Mouse (Mus musculus) fat pad, adult 2 months (tissue): ENCODE data around the gene Smtn.

ENCODE experiments used
- DNase-seq: peaks from one replicate; pipeline ENCODE4 v3.0.0-alpha.2; 2011; ENCODE audit warnings: low read depth, low spot score; ENCODE audit errors: extremely low read depth

Gene Smtn

DNA sequence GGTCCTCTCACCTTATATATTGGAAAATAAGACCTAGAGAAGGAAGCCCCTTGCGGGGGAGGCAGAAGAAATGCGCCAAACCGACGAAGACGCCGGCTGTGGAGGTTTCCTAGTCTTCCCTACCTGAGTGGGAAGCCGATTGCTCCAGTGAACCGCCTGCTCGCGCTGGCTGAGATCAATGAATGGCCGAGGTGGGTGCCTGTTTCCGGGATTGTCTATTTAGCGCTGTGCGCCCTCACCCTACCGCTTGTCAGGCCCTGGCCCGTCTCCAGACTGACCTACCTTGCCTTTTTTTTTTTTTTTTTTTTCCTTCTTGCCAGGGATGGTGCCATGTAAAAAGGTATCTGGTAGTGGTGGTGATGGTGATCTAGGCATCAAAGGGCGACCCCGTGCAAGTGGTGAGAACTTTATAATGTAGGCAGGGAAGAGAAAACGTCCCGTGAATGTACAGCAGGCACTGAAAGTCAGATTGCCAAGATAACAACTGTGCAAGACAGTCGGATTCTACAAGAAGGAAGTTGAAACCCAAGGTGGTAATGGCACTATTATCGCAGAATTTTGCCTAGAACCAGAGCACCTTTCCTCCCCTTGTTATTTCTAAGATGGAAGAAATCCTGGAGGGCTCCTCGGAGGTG lies at the start of gene Smtn:
Gene Smtn (minus strand): TSS at position 162 of the 635 bp plus-strand sequence.
- DNase-seq = no peak

DNA sequence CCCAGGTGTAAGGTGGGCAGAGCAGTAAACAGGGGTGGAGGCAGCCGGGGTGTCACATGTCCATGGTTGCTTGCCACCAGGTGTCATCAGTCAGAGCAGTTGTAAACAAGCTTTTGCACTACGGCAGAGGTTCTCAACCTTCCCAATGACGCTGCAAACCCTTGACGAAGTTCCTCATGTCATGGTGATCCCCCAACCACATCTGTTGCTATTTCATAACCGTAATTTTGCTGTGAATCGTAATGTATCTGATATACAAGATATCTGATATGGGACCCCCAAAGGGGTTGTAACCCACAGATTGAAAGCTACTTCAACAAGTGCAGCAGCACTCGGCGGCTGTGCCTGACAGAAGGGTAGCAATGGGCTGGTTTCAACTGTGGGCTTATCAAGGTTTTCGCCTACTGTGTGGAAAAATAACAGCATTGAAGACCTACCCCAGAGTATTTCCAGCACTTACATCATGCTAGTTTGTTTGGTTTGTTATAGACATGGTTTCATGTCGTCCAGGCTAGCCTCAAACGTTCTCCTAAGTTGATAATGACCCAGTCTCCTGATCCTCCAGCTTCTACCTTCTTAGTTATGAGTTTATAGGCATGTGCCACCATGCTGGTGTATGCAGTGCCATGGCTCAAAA lies 47.7 kb upstream of the Smtn start:
- no peak for DNase-seq

DNA sequence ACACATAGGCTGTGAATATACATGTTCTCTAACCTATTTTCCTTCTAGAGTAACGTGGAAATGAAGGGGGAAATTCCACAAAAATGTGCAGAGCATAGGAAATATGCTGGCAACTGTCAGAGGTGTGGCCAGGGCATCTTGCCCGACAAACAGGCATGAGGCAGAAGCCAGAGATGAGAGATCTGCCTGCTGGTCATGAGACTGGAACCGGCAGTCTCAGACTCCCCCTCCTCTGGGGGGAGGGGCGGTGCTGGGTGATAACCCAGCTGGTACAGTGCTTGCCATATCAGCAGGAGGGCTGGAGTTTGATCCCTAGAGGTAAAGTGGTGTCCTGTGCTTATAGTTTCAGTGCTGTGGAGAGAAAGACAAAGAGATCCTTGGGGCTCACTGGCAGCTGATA lies 46.9 kb upstream of the Smtn start:
- no peak for DNase-seq

DNA sequence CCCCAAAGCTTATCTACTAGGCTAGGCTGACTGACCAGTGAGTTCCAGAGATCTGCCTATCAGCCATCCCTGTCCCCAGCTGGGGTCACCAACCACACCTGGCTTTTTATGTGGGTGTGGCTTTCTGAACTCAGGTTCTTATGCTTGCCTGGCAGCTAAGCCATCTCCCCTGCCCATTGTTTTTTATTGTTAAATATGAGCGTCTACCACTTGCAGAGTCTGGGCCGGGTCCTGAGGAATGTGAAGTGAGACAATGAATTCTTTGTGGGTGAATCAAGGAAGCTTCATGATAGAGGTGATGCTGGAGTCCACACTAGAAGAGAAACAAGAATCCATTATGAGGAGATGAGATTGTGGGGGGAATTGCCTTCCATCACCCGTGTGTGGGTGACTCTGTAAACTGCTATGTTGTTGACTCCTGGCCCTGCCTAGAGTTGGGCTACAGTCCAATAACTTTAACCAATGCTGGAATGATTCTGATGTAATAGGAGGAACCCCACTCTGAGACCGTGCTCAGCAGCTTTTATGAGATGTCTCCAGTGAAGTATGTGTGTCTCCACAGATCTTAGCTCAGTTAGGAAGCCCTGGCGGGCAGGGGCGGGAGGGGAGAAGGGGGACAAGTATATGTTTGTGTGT lies 45.7 kb upstream of the Smtn start:
- DNase-seq = no peak

DNA sequence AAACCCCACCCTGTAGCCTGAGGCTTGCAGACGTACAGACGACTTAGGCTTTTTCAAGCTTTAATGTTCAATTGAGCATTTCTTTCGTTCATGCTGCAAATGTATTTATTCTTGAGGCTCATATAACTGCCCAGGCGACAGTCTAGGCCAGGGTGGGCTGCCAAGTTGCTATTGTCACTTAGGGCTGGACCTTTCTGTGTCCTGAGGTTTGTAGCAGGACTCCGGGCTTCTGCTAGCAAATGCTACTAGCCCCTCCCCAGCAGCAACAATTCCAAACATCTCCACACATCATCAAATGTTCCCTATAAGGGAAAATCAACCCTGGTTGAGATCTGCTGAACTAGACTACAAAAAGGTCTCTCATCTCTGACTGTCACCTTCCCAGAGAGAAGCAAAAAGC lies 42.7 kb upstream of the Smtn start:
- no peak for DNase-seq

DNA sequence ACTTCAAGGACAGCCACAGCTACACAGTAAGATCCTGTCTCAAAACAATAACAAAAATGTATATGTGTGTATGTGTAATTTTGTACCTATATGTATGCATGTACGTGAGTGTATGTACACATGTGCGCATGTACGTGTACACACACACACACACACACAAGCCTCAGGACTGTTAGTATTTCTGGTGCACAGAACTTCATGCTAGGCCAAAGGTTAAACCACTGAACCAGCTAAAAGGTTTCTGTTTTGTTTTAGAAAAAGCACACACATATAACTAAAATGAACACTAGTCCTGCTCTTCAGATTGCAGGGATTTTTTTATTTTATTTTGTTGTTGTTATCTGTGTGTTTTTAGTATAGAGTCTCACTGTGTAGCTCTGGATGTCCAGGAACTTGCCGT lies 41.5 kb upstream of the Smtn start:
- no peak for DNase-seq

DNA sequence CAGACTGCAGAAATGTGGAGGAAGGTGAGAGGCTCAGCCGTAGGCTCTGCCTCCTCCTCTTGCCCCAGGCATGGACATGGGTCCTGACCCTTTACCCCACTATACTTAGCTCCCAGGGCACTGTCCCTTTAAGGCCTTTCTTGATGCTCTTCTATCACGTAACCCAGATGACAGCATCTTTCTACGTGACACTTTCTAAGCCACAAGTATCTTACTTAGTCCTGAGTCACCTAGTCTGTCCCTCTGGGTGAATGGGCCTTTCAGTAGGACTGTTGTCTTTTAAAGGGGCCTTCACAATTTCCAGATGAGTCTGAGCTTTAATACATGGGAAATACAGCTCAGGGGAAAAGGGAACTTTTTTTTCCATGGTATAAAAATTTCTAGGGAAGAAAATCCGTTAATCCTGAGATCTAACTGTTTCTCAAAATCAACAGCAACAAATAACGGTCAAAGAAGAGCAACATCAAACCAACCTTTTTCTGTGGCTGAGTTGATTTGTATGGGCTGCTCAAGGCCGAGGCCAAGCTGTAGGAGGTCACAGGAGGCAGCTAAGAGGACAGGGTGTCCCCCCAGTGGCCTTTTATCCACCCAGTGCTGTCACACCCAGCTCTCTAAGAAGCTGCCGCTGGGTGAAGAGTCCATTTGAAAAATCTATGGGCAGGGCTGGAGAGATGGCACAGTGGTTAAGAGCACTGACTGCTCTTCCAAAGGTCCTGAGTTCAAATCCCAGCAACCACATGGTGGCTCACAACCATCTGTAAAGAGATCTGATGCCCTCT lies 40.1 kb upstream of the Smtn start:
- DNase-seq = no peak

DNA sequence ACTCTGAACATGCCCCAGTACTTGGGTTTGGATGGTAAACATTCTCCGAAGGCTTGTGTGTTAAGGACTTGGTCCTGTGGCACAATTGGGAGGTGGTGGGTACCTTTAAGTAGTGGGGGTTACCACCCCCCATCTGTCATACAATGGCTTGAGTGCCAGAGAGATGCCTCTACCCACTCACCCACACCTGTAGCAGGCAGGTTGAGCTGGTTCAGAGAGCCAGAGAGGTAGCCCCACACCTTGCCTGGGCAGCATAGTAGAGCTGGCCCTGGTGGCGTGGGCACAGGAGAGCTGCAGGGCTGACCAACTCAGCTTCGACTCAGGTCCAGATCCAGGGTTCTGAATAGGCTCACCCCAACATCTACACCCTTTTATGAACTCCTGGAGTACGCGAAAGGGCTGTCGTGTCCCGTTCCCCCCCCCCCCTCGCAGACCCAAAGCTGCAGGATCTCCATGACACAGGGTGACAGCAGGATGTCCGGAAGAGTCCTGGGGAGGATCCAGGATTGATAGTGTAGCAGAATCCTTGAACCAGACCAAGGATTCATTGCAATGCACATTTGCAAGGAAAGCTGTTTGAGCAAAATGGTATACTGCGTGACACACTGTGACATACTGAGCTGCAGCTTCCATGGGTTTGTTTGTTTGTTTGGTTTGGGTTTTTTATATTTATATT lies 37.8 kb upstream of the Smtn start:
- DNase-seq = no peak

DNA sequence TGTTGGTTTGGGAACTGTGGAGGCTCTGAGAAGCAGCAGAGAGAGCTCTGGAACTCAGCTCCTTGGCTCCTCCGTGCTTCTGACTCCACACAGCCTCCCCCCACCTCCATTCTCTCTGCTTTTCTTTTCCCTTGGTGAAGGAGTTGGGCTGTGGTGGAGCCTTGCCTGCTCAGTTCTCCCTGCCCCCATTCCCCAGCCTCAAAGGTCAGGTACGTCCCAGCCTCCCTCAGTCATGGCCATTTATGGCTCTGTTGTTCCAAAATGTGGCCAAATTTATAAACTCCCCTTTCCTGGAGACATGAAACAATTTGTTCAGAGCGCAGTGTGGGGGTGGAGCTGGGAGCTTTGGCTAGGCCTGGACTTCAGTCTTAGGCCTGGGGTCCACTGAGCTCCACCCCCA lies 34.8 kb upstream of the Smtn start:
- DNase-seq = no peak

DNA sequence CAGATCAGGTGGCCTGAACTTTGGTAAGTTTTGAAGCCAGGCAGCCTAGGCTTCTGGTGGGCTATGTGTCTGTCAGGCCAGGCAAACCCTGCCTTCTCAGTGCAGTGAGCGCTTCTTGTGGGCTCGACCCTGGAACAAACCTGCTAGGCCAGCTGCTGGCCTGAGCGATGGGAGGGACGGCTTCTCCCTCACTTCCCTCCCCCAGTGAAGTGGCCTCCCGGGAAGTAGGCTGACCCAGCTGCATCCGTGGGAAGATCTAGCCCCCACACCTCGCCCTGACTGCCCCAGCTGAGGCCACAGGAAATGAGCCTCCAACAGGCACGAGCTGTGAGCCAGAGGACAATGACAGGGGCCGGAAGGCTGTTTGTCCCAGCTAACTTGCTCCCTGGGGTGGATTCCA lies 32.7 kb upstream of the Smtn start:
- DNase-seq = no peak

DNA sequence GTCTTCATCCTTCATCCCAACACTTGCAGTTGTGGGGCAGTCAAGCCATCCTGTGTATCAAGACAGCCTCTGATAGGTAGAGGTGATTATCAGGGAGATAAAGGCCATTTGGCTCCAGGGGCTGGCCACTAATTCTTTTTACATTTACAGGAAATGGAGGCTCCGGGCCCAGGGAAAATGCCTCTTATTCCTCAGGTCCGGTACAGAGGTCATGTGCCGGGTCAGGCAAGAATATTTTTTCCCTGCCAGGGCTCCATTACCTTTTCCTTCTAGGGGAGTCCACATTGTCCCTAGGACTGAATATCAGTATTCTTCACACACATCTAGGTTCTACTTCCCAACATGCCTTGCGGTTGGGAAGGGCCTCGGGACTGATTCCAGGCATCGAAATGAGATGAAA lies 31.8 kb upstream of the Smtn start:
- DNase-seq = no peak

DNA sequence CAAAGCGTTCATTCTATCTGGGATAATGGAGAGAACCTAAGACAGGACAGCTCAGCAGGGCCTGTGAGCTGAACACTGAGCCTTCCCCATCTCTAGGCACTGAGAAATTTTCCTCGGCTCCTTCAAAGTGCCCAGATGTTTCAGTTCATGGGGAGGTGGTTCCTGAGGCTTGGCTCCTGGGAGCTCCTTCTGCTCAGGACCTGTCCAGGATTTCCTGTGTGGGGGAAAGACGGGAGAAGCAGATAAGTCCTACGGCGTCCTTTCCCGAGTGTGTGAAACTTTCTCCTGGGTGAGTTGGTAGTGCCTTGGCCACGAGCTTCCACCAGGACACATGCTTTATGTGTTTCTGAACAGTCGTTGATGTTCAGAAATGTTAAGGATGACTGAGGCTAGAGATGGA lies 29.9 kb upstream of the Smtn start:
- DNase-seq = no peak

DNA sequence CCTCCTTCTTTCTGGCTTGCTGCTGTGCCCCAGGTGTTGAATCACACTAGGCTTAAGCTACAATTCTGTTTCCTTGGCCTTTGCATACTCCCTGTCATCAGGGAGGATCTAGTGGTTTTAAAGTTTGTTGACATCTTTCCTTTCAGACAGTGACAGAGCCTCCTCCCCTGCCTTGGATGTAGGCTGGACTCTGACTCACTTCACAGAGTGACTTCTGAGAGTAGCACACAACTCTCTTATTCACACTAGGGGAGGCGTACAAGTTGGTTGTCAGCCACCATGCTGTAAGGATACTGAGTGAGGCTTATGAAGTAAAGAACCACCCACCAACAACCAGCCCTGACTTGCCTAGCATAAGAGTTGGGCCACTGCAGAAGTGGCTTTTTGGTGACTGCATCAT lies 27.5 kb upstream of the Smtn start:
- DNase-seq = peak; percentile 46

DNA sequence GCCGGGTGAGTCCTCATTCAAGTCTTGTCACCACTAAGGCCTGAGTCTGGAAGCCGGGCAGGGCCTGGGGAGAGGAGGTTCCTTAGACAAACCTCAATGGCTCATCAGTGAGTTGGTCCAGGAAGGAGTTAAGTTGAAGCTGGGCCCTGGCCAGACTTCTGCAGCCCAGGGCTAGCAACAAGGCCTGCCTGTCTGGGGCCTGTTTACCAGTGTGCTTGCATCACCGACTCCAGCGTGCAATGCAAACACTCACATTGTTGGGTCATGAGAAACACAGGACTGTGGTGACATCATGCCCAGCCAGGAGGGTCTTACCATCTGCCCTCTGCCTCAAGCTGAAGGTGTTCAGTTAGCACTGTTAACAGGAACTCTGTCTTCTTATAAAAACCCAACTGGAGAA lies 25.6 kb upstream of the Smtn start:
- DNase-seq = no peak

DNA sequence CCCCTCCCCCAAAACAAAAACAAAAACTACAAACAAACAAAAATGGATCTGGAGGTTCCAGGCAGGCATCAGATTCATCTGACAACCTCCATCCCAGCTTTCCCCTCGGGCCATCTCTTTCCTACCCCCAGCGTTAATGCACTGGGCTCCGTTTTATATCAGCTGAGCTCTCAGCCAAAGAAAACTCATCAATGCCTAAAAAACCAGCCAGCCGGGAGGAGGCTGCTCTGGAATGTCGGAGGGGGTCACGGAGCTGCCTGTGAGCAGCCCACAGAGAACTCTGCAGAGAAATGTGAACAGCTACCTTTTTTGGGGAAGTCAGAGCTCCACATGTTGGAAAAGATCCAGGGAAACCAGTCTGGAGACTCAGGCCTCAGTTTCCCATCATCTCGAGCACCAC lies 24.0 kb upstream of the Smtn start:
- DNase-seq = no peak

DNA sequence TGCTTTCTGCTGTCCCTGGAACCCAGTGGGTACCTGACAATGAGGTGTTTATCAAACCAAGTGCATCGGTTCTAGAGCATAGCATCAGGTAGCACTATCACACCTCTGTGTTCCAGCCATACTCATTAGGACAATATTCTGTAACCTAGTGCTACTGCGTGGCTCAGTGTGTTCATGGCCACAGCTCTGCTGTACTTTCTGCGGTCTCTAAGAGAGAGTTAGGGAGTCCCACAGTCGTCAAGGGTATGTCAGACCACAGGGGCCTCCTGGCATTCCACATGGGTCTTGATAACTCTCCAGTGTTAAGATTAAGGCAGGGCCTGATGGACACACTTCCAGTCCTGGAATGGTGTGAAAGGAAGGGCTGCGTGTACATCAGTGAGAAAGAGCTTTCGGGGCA lies 23.4 kb upstream of the Smtn start:
- no peak for DNase-seq

DNA sequence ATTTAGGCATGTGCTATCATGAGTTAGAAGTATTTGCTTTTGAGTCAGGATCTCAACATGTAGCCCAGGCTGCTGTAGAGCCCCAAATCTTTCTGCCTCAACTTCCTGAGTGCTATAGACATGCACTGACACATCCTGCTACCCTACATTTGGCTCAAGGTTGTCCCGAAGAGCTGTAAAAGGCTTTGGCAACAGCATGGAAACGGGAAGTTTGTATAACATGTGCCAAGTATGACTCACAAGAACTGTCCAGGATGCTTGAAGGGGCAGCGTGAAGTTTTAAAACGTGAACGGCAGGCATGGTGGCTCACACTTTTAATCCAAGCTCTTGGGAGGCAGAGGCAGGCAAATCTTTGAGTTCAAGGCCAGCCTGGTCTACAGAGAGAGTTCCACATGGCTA lies 19.8 kb upstream of the Smtn start:
- DNase-seq = no peak

DNA sequence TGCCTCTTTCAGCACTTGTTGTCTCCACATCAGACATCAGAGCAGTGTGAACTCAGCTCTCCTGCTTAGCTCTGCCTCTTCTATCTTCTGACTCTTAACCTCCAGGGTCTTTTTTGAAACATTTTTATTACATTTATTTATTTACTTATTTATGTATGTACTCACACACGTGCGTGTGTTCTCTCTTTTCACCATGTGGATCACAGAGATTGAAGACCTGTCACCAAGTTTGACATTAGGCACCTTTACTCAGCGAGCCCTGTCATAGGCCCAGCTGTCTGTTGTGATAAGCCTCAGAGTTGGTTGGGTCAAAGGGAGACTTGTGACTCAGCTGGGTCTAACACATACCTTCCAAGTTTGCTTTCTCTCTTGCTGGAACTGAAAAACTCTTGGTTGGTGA lies 17.4 kb upstream of the Smtn start:
- DNase-seq = no peak

DNA sequence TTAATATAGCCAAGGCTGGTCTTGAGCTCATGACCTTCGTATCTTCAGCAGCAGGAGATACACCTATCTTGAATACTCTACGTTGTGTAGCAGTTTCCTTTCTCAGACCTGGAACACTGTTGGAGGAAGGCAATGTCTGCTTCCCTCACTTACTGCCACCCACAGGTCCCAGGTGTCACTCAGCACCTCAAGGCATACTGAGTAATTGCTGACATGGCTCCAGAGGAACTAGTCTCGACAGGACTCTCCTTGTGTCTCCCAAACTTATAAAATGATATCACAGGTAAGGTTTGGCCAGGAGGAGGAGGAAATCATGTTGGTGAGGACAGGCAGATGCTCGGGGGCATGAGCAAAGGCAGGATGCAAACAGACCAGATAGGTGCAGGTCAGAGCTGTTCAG lies 14.6 kb upstream of the Smtn start:
- DNase-seq = peak; percentile 74

DNA sequence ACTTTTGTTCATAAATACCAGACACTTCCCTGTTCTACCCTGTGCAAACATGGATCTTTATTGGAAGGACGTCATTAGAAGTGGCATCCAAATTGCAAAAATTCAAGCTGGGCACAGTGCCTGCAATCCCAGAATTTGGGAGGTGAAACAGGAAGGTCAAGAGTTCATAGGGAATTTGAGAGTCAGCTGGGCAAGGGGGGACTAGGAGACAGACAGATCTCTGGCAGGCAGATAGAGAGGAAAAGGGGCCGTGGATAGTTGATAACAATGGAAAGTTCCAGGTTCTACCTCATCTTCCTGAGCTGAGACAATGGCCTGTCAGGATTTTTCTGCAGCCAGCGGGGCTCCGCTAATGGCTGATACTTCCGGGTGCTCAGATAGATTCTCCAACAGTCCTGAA lies 9.4 kb upstream of the Smtn start:
- DNase-seq = no peak

DNA sequence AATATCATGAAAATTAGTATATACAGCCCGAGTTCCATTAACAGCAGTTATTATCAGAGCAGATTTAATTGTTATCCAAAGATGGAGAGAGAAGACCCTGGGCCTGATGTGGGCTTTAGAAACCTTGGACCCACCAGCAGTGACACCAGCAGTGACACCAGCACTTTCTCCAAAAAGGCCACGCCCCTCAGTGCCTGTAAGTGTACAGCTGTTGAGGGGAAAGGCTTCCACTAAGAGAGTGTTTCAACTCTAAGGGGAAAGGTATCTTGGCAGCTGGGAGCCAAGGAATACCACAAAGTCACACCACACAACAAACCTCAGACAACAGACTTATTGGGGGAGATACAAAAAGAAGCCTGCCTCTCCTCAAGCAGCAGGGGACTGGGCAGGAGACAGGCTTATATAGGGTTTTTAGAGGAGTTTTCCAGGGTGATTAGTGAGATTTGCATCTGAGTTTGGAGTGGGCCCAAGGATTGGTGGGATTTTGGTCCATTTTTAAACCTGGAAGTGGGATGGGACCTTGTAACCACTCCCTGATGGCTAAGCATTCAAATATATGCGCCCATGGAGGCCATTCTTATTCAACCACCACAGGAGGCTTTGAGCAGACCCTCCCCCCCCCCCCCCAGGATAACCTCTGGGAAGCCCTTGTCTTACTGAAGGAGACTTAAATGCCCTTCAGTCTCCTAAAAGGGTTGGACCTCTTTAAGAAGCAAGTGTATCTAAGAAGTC lies 8.3 kb upstream of the Smtn start:
- no peak for DNase-seq
